Mouse (Mus musculus) kidney, postnatal 4 days (tissue): ENCODE measurements around the gene Gm26938.

Experiments
- DNase-seq, 2 experiments: peaks; one replicate each; pipeline ENCODE4 v3.0.0; 2021; ENCODE audit warnings: mixed read lengths in 2 of 2

The Gm26938 gene

DNA sequence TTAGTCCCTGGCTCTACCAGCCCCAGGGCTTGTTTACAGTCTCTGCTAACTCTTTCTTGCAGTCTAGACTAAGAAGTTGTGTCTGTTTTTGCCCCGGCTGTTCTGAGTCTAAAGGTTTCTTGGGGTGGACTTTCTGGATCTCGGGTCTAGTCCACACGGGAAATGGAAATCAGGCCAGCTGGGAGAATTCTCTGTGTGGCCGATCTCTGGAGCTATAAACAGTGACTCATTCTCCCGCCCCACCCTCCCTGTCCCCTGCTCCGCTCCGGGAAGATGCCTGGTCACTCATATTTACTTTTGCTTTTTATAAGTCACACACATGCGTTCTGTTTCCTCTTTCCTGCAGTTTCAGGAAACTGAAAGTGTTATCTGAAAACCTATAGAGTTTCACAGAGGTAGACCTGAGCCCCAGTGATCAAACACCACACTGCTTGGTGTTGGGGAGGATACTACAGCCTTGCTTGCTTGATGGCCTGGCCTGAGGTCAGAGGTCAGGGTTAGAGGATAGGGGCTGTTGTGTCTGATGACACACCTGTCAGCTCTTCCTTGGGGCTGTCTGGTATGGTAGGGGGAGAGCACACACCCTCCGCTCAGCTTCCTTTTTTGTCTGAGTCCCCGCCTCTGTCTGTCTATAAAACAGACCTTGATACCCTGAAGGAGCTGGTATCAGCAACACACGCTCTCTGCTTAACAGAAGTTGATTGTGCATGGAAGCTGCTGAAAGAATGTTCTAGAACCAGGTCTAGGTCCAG, 32.7 kb downstream of the Gm26938 start:
- DNase-seq: peak in 1 of 2 experiments; percentile 64

- no peak for DNase-seq
Measured at GRCm38 (mm10) chr5:139792966-139793337, 33.3 kb downstream of the Gm26938 start.

DNA sequence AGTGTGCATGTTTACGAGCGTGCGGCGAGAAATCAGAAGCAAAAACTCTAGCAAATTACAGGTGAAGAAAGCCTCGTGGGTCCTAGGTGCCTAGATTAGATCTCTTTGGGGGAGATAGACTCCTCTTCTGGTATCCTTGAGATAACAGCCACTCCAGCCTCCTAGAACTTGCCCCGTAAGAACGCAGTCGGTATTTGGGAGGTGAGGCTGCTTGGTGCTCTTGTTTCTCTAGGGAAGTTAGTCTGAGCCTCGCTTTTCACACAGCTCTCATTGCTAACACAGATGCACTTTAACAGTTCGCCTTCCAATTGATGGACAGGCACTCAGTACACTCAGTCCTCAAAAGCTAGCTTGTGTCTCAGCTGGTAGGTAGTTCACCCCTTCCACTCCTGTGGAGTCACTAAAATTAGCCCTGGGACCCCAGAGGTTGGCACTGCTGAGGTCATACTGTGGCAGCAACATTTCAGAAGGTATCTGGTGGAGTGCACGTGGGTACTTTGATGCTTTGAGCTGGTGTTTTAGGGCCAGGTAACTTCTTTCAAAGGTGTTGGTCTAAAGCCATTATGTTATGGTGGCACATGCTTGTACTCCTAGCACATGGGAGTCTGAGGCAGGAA, 33.9 kb downstream of the Gm26938 start:
- DNase-seq: no peak

- DNase-seq: peak; percentile 99
Measured at GRCm38 (mm10) chr5:139791227-139792158, 34.7 kb downstream of the Gm26938 start, which contains the start of gene Mafk. Gene Mafk (plus strand): TSS chr5:139791513.

- DNase-seq: no peak
Measured at GRCm38 (mm10) chr5:139789466-139789865, 36.7 kb downstream of the Gm26938 start.

DNA sequence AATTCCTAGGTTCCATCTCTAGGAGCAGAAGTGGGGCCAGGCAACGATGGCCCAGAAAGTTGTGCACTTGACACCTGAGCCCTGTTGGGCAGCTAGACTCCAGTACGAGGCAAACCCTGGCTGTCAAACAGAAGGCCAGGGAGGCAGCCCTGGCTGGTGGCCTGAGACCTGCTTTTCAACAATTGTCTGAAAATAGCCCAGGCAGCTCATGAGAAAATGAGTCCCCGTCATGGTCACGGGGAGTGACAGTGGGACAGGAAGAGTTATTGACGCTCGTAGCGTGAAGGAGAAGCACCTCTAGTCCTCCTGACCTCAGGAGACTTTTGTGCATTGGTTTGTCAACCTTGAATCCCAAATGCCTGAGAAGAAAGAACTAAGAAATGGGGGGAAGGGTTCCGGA, 44.8 kb downstream of the Gm26938 start:
- no peak for DNase-seq

DNA sequence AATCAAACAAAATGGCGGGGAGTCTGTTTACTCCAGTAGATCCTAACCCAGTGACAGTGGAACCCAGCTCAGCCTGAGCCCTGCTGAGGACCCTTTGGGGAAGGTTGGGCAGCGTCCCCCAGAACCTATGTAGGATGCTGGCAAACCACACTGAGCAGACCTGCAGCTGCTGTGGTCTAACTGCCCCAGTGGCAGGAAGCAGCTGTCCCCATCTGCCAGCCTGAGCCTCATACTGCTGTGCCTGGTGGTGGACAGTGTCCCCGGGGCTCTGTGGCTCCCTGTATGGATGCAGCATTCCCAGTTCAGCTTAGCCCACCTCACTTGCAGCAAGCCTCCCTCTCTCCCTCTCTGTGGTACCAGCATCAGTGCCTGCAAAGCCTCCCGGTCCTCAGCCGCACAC, 49.2 kb downstream of the Gm26938 start:
- no peak for DNase-seq

DNA sequence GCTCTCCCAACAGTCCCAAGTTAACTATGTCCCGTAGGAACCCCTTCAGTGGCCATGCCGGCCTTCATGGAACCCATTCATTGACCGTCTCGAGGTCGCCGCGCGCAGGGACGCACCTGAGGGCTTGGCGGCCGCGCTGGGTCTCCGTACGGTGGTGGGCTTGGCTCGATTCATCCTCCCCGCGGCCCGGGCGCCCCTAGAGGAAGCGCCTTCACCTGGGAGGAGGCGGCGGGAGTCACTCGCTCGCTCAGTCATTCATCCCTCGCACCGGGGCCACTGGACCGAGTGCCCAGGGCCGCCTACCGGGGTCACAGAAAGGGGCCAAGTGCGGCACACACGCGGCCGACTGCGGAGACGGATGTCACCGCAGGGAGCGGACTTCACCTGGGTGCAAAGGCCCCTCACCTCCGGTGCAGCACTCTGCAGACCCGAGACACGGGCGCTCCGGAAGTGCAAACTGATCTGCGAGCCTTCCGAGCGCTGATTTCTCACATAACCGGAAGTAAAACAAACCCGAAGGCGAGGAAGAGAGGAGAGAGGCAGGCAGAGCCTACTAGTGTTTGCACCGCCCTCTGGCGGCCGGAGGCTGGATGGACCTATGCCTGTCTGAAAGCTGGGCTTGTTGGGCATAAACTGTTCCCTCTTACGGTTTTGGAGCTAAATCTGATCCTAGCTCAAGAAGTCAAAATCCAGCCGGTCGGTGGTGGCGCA, 50.8 kb downstream of the Gm26938 start, which contains the start of gene Ints1:
Gene Ints1, minus strand, starts transcription at position 459 of the 711 bp plus-strand sequence.
- DNase-seq: peak; percentile 99

- no peak for DNase-seq
Measured at GRCm38 (mm10) chr5:139768216-139768615, 58.0 kb downstream of the Gm26938 start.

GRCm38 (mm10) chr5:139764296-139764695, 61.9 kb downstream of the Gm26938 start:
- peak; percentile 45 to 61 for DNase-seq

DNA sequence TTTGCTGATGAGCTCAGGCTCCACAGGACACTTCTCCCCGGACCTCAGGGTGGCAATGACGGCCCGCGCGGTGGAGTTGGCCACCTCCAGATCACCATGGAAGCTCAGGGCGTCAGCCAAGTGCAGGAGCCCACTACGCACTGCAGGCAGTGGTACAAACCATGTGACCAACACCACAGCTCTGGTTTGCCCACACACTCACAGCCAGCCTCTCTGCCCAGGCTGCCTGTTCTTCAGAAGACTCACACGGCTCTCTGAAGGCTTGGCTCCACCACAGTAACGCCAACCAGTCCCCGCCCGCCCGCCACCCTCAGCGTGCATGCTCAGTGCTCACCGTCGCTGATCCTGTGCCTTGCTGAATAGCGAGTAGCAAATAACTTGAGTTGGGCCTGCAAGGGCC, 68.1 kb downstream of the Gm26938 start:
- no peak for DNase-seq
